Mouse (Mus musculus) E14TG2a.4 (cell line): ENCODE results near the gene Dmtf1.

Source experiments
- H3K27me3 ChIP-seq: 2 replicates; pipeline ENCODE4 v1.6.1; 2014; ENCODE audit warnings: low read length, control low read depth; ENCODE audit not compliant: insufficient read depth
- H3K36me3 ChIP-seq: 2 replicates; pipeline ENCODE4 v1.6.1; 2014; ENCODE audit warnings: low read length, control low read depth; ENCODE audit not compliant: insufficient read depth
- H3K4me1 ChIP-seq: replicated peaks from 2 replicates; pipeline ENCODE4 v1.6.1; 2014; ENCODE audit warnings: low read depth, low read length, control low read depth
- H3K4me3 ChIP-seq: replicated peaks from 2 replicates; pipeline ENCODE4 v1.5.1; 2014; ENCODE audit warnings: mild to moderate bottlenecking, low read length
- H3K9me3 ChIP-seq: 2 replicates; pipeline ENCODE4 v1.6.1; 2014; ENCODE audit warnings: low read length, control low read depth
- CTCF ChIP-seq: conservative IDR thresholded peaks from 2 replicates; pipeline ENCODE4 v1.5.1; 2014; ENCODE audit warnings: low read length
- NANOG ChIP-seq: IDR thresholded peaks from 2 replicates; pipeline ENCODE4 v1.6.1; 2014; ENCODE audit warnings: borderline replicate concordance, low read length, mixed read lengths
- POU5F1 ChIP-seq: IDR thresholded peaks from 2 replicates; pipeline ENCODE4 v1.6.1; 2014; ENCODE audit warnings: low read length, borderline replicate concordance

Dmtf1 gene

GRCm38 (mm10) chr5:9114162-9114561, 47.4 kb downstream of the Dmtf1 start:
- Histone ChIP-seq H3K4me1 (peaks cover 5% of the 10 kb centered on the region), H3K36me3 (peaks cover 47% of the 10 kb centered on the region), H3K27me3 (no peaks in the 10 kb centered on the region), H3K4me3 (no peak overlapping the region), H3K9me3 (no peaks in the 10 kb centered on the region)
- no peak for TF ChIP-seq POU5F1
- no peak for TF ChIP-seq NANOG
- no peak for TF ChIP-seq CTCF

GRCm38 (mm10) chr5:9111759-9112158, 49.8 kb downstream of the Dmtf1 start:
- Histone ChIP-seq H3K9me3 (no peaks in the 10 kb centered on the region), H3K4me1 (peaks cover 5% of the 10 kb centered on the region), H3K36me3 (peaks cover 26% of the 10 kb centered on the region), H3K27me3 (no peaks in the 10 kb centered on the region), H3K4me3 (no peak overlapping the region)
- TF ChIP-seq CTCF (peak; percentile 86), POU5F1 (no peak)

GRCm38 (mm10) chr5:9111285-9111684, 50.3 kb downstream of the Dmtf1 start:
- no peak for TF ChIP-seq NANOG
- TF ChIP-seq CTCF = no peak
- TF ChIP-seq POU5F1 = no peak
- no peaks in the 10 kb centered on the region for H3K27me3 ChIP-seq

GRCm38 (mm10) chr5:9109582-9109981, 52.0 kb downstream of the Dmtf1 start:
- H3K9me3 ChIP-seq = no peaks in the 10 kb centered on the region
- H3K27me3 ChIP-seq = peaks cover 2% of the 10 kb centered on the region; the same call in 1 of the 2 replicates
- H3K4me1 ChIP-seq = peaks cover 5% of the 10 kb centered on the region
- H3K4me3 ChIP-seq = no peak overlapping the region
- peaks cover 5% of the 10 kb centered on the region; the same call in 1 of the 2 replicates for H3K36me3 ChIP-seq
- TF ChIP-seq NANOG (no peak), CTCF (no peak), POU5F1 (no peak)

More at GRCm38 (mm10) chr5:9111285-9111684, 50.3 kb downstream of the Dmtf1 start:
- no peak overlapping the region for H3K4me3 ChIP-seq
- H3K9me3 ChIP-seq = no peaks in the 10 kb centered on the region
- peaks cover 22% of the 10 kb centered on the region for H3K36me3 ChIP-seq
- H3K4me1 ChIP-seq = peaks cover 5% of the 10 kb centered on the region

- Histone ChIP-seq H3K36me3 (no peaks in the 10 kb centered on the region), H3K9me3 (no peaks in the 10 kb centered on the region), H3K27me3 (peaks cover 11% of the 10 kb centered on the region; the same call in 1 of the 2 replicates), H3K4me1 (peaks cover 5% of the 10 kb centered on the region), H3K4me3 (no peak overlapping the region)
- TF ChIP-seq POU5F1 (no peak), CTCF (no peak), NANOG (no peak)
Observed at GRCm38 (mm10) chr5:9108490-9108889, 53.1 kb downstream of the Dmtf1 start.

- Histone ChIP-seq H3K9me3 (no peaks in the 10 kb centered on the region), H3K36me3 (no peaks in the 10 kb centered on the region), H3K4me1 (peaks cover 5% of the 10 kb centered on the region), H3K4me3 (no peak overlapping the region), H3K27me3 (peaks cover 18% of the 10 kb centered on the region)
- TF ChIP-seq CTCF (no peak), POU5F1 (no peak), NANOG (no peak)
Observed at GRCm38 (mm10) chr5:9107296-9108089, 54.1 kb downstream of the Dmtf1 start.

- peaks cover 25% of the 10 kb centered on the region for H3K27me3 ChIP-seq
- no peaks in the 10 kb centered on the region for H3K36me3 ChIP-seq
- no peak for TF ChIP-seq CTCF
- no peak for TF ChIP-seq NANOG
- TF ChIP-seq POU5F1 = no peak
- peaks cover 8% of the 10 kb centered on the region for H3K4me1 ChIP-seq
- no peak overlapping the region for H3K4me3 ChIP-seq
- H3K9me3 ChIP-seq = no peaks in the 10 kb centered on the region
Observed at GRCm38 (mm10) chr5:9106806-9107205, 54.8 kb downstream of the Dmtf1 start.

GRCm38 (mm10) chr5:9103958-9104357, 57.6 kb downstream of the Dmtf1 start:
- TF ChIP-seq NANOG (no peak), CTCF (no peak), POU5F1 (no peak)
- 0 out of 2 replicates have a peak, but pooled peaks cover 2% of the 10 kb centered on the region for H3K9me3 ChIP-seq
- no peak overlapping the region for H3K4me3 ChIP-seq
- peaks cover 15% of the 10 kb centered on the region for H3K4me1 ChIP-seq
- no peaks in the 10 kb centered on the region for H3K36me3 ChIP-seq
- peaks cover 40% of the 10 kb centered on the region for H3K27me3 ChIP-seq

GRCm38 (mm10) chr5:9102696-9103095, 58.9 kb downstream of the Dmtf1 start:
- Histone ChIP-seq H3K9me3 (peaks cover 15% of the 10 kb centered on the region), H3K4me1 (peaks cover 15% of the 10 kb centered on the region), H3K4me3 (no peak overlapping the region), H3K27me3 (peaks cover 43% of the 10 kb centered on the region), H3K36me3 (no peaks in the 10 kb centered on the region)
- TF ChIP-seq CTCF (no peak), POU5F1 (no peak), NANOG (no peak)
